Mouse (Mus musculus) lung, embryonic 15.5 days (tissue): ENCODE results near the gene Vmn2r44. TPM values are rescaled to one million over a fixed set of nuclear protein-coding genes. Genes with fewer than 3 reads are reported as not detected.
"Not testable (repeated sequence)": the region's sequence is repeated elsewhere in the genome, so short reads cannot be mapped to it uniquely, and the experiment has no call there.

Experiments
- ATAC-seq: fragments of 200-750 bp; cut with Nextera tagmentation; 2 replicates; pipeline ENCODE4 v1.8.0; 2017; ENCODE audit warnings: moderate number of reproducible peaks, borderline replicate concordance; ENCODE audit not compliant: low FRiP score, low TSS enrichment; ENCODE audit errors: extremely low read depth
- H3K27ac ChIP-seq: fragments of 300-500 bp; sonication (generic); 2 replicates; pipeline ENCODE4 v1.5.1; 2015; ENCODE audit warnings: moderate library complexity, mild to moderate bottlenecking, inconsistent platforms
- H3K27me3 ChIP-seq: fragments of 300-500 bp; sonication (generic); 2 replicates; pipeline ENCODE4 v1.6.1; 2015; ENCODE audit warnings: inconsistent platforms
- H3K36me3 ChIP-seq: fragments of 300-500 bp; sonication (generic); 2 replicates; pipeline ENCODE4 v1.6.1; 2015; ENCODE audit warnings: inconsistent platforms
- H3K4me1 ChIP-seq: fragments of 300-500 bp; sonication (generic); 2 replicates; pipeline ENCODE4 v1.6.1; 2015; ENCODE audit warnings: inconsistent platforms
- H3K4me2 ChIP-seq: fragments of 300-500 bp; sonication (generic); 2 replicates; pipeline ENCODE4 v1.6.1; 2015; ENCODE audit warnings: inconsistent platforms, mild to moderate bottlenecking, moderate library complexity
- H3K4me3 ChIP-seq: fragments of 300-500 bp; sonication (generic); 2 replicates; pipeline ENCODE4 v1.5.1; 2015; ENCODE audit warnings: mild to moderate bottlenecking, inconsistent platforms
- H3K9ac ChIP-seq: fragments of 300-500 bp; sonication (generic); 2 replicates; pipeline ENCODE4 v1.6.1; 2015; ENCODE audit warnings: inconsistent platforms
- H3K9me3 ChIP-seq: fragments of 300-500 bp; sonication (generic); 2 replicates; pipeline ENCODE4 v1.6.1; 2016; ENCODE audit warnings: inconsistent platforms
- WGBS: fragments of 180-500 bp; shearing (Covaris S2); methylation state at CpG from one replicate; pipeline ENCODE4 v1.1.7; 2015; 5-methylcytosine and 5-hydroxymethylcytosine counted together
- polyA plus RNA-seq: library from polyadenylated mRNA; unstranded; fragments of >200 nt; fragmentation: Nextera tagmentation; extraction: Ambion mirVana; gene quantifications from 2 replicates; pipeline ENCODE4 v1.2.1, GENCODE M21; 2015

The Vmn2r44 gene
- polyA plus RNA-seq, result not detected in 2 replicates

DNA sequence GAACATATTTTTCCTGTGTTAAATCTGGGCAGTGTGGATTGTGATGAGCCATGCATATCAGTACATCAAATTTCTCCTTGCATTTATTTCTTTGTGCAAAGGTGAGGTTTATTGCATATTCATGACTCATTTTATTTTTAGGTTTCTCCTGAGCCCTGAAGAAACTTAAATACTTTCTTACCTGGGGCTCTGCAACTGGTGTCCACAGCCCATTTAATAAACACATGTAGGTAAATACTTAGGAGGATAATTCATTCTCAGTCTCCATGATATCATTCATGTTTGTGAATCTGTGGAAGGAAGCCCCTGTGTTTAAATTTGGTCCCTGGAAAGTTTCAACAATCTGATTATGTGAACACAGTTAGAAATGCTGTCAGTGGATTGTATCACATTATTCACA, at the start of gene Vmn2r44:
Gene Vmn2r44 (minus strand): TSS at position 101 of the 400 bp plus-strand sequence.
- H3K4me2 ChIP-seq, H3K36me3 ChIP-seq, H3K4me3 ChIP-seq, H3K27me3 ChIP-seq, H3K27ac ChIP-seq, ATAC-seq, H3K9ac ChIP-seq, H3K4me1 ChIP-seq, H3K9me3 ChIP-seq: not testable (repeated sequence)

DNA sequence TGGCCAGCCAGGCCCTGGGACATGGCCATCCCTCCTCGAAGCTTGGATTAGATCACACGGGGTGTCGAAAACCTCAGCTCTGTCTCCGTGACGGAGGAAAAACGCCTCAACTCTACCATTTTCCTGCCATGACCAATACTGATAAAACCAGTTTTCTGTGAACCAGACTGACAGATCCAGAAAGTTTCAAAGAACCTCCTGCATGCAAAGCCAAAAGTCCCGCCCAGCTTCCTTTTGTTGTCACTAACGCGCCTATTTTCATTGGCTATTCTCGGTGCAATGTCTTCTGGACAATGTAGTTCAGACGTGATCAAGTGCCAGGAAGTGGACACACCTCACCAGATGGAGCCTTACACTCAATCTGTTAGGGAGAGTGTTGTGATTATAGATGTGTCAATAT, 25.3 kb downstream of the Vmn2r44 start:
- not testable (repeated sequence) for H3K36me3 ChIP-seq, H3K27me3 ChIP-seq, H3K4me2 ChIP-seq, H3K27ac ChIP-seq, H3K4me3 ChIP-seq, H3K9ac ChIP-seq, H3K9me3 ChIP-seq, ATAC-seq, H3K4me1 ChIP-seq
- WGBS, result 83% methylated on average over 11 of the region's 11 CpGs

Other genes with a start within 250 kb of the Vmn2r44 start
- not detected in 2 replicates for gene Vmn2r41, start 221.7 kb downstream of the Vmn2r44 start, polyA plus RNA-seq
- gene Vmn2r42, start 183.0 kb downstream of the Vmn2r44 start, polyA plus RNA-seq, result not detected in 2 replicates
- not detected in 2 replicates for gene Vmn2r43, start 122.7 kb downstream of the Vmn2r44 start, polyA plus RNA-seq
- gene Vmn2r45, start 105.7 kb upstream of the Vmn2r44 start, polyA plus RNA-seq, result not detected in 2 replicates